Mouse (Mus musculus) embryo, embryonic 9.5 days (tissue): ENCODE results near the gene Klhl7.
A peak's percentile ranks its signal among the peaks of the same experiment; 100 is the strongest.
"Not testable (repeated sequence)": the region's sequence is repeated elsewhere in the genome, so short reads cannot be mapped to it uniquely, and the experiment has no call there.

Experiments
- DNase-seq: peaks from one replicate; pipeline ENCODE4 v3.0.0-alpha.2; 2017; ENCODE audit errors: extremely low spot score

The Klhl7 gene

DNA sequence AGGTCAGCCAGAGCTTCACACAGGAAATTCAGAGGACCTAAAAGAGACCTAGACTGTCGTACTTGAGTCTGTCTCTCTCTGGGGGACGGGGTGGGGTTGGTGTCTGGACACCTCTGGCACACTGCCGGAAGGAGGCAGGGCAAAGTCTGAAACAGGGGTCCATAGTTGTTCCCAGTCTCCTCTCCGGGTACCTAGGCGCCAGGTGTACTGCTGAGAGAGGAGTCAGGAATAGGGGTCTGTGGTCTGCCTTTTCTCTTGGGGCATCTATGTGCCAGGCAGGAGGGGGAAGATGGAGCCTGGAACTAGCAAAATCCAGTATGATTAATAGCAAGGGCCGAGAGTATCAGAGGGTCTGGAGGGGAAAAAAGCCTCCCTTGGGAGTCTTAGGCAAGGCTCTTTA is 5.0 kb upstream of the Klhl7 start:
- no peak for DNase-seq

DNA sequence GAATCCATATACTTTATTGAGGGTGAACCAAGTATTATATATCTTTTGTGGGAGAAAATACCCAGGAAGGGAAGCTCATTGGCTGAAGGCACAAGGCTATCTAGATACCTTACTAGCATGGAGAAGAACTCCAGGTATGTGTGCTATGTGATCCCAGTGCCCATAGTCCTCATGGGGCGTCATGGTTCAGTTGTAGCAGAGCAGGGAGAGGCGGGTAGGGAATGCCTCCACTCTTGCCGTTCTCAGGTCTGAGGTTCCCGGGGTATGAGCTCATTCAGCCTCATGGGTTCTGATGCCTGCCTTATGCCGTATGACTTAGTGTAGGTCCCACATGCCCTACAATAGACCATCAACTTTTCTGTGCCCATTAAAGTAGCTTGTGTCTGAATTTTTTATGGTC is 4.5 kb upstream of the Klhl7 start:
- no peak for DNase-seq

DNA sequence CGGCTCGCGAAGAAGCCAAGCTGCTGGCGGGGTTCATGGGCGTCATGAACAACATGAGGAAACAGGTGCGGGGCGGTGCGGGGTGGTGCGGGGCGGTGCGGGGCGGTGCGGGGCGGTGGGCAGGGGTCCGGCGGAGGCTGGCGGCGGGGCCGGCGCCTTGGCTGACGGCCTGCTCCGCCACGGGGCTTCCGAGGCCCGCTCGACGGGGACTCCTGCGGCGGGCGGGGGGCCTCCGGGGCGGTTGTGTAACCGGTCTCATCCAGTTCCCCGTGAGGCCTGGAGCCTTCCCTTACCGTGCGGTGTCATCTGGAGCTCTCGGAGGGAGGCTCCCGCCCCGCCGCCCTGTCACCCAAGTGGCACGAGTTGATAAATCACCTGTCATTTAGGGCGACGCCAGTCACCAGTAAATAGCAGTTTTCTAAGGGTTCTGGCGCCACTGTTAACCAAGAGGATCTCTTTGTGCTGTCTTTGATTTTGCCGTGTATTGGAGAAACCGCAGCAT is 456 bp downstream of the Klhl7 start:
- DNase-seq = peak; percentile 77

DNA sequence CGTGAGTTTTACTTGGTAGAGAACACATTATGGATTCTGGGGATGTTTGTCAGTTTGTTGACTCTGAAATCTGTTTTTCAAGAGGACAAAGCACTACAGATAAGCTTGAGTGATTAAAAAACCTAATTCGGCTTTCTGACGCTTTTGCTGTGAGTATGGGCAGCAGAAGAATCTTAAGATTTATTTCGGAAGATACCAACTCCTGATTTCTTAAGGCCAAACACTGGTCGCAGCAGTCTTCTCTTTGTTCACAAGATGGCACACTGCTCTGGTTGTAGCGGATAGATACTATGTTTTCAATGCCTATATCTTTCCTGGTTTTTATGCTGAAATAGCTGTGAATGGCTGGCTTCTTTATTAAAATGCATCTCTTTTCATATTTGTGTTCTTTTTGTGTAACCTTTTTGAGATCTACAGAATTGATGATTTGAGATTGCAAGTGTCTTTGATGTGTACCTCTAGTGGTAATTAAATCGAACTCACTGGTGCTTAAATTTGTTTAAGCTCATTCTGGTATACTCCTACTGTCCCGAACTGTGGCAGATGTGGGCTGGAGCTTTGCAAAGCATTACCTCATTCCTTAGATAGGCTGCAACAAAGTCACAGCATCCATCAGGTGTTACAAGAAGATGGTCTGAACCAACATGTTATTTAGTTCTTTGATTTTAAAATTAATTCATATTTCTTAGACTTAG is 1.2 kb downstream of the Klhl7 start:
- DNase-seq = peak; percentile 45

DNA sequence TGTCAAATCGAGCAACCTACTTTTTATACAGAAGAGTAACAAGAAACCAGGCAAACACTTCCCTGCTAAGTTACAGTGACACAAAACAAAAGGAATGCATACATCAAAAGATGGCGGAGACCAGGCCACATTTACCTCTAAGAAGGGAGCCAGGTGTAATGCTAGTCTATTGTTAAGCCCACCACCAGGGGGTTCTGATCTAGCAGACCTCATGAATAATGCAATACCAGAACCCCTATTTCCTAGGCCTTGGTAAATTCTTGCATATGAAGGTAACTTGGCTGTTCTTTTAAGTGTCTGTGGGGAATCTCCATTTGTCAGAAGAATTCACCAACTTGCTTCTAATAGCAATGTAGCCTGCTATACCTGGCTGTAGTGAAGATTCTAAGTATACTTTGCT is 2.8 kb downstream of the Klhl7 start:
- not testable (repeated sequence) for DNase-seq

DNA sequence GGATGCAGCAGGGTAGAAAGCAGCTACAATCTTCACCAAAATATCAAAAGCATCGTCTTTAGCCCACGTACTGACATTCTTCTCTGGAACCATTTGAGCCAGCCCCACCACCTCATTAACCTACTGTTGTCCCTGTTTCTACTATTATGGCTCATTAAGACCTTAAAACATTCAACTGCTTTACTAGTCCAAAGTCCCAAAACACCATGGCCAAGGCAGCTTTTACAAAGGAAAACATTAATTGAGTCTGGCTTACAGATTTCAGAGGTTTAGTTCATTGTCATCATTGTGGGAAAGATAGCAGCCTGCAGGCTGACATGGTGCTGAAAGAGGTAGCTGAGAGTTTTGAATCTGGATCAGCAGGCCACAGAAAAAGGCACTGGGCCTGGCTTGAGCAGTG is 3.4 kb downstream of the Klhl7 start:
- DNase-seq = no peak

DNA sequence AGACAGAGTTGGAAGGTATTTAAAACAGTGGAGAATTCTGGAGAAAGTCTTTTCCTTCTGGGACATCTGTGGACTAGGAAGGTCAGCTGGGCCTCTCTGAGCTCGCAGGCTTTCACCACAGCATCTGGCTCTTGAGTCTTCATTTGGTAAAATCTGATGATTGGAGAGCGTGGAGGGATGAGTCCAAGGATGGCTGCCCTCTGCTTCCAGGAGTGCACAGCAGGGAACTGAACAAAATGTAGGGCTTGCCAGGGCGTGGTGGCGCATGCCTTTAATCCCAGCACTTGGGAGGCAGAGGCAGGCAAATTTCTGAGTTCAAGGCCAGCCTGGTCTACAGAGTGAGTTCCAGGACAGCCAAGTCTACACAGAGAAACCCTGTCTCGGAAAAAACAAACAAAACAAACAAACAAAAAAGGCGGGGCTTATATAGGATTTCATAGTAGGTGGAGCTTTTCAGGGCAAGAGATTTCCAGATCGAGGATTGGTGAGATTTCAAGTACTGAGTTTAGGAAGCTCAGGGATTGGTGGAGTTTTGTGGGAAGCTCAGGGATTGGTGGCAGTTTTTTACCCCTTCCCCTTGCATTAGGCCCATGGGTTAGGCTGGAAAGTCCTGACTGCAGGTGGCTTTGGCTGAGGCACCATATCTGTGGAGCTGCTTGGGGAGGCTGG is 6.8 kb downstream of the Klhl7 start:
- DNase-seq = no peak

DNA sequence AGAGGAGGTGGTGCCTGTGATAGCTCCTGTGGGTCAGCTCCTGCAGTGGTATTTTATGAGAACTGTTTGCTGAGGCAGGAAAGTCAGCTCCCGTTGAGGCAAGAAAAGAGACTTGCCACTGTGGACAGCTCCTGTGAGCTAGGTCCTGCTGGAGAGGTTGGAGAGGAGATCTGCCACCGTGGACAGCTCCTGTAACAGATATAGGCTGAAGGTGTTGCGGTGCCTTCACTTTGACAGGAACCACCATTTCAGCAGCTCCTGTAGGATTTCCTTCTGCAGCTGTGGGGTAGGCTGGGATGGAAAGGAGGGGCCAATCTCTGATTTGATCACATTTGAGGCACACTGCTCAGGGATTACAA is 7.3 kb downstream of the Klhl7 start:
- DNase-seq = no peak

DNA sequence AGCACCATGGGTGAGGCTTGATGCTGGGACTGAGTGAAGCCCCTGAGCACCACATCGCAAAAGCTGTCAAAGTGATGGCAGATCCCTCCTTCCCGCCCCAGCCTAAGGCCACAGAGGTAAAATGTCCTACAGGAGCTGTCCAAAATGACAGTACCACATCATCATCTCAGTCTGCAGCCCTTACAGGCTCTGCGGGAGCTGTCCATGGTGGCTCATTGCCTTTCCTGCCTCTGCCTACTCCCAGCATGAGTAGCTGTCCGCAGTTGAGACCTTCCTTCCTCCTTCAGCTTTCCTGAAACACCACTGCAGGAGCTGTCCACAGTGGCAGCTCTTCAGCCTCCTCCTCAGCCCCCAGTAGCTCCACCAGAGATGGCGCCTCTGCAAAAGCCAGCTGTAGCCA is 9.7 kb downstream of the Klhl7 start:
- peak; percentile 34 for DNase-seq

DNA sequence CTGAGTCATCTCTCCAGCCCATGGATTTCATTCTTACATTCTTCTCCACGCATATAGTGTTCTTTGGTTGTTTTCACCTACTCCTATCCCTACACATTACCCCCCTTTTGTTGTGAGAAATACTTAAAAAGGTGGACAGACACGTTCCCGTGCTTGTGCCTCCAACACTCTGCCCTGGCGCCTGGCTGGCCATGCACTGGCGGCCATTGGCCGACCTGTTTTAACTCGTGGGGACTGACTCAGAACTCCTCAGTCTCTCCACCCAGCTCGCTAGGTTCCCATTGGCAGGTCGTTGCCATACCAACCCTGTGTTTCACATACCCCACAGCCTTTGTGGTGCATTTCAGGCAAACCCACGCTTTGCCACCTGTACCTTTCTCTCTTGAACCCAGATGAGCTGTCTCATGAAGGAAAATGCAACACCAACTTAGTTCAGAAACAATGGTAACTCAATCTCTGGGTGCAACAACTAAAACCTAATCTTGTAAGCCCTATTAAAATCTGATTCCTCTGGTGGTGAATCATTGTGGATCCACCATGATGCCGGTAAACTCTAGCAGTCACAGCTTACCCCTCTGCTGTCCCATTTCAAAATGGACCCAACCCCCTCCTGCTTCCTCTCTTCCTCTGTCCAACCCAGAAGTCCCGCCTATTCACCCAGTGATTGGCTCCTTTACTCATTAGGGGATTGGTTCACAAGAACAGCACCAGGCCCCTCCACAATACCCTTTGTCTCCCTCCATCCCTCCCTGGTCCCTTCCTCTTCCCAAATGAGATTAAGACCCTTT is 11.9 kb downstream of the Klhl7 start:
- DNase-seq = no peak

DNA sequence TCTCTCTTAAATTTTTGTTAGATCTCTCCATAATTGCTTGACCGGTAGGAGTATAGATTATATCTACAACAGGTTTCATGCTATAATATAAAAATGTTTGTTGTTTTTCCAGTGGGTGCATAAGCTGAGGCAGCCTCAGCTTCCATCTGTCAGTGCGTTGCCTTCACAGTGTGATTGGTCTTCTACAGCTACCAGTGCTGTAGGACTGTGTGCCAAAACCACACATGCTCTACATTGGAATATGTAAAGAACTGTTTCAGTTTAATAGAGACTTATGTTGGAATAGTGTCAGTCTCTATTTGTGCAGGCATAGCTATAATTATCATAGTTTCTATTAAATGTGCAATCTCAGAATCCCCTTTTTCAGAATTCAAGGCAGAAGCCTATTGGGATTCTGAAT is 21.8 kb downstream of the Klhl7 start:
- no peak for DNase-seq

DNA sequence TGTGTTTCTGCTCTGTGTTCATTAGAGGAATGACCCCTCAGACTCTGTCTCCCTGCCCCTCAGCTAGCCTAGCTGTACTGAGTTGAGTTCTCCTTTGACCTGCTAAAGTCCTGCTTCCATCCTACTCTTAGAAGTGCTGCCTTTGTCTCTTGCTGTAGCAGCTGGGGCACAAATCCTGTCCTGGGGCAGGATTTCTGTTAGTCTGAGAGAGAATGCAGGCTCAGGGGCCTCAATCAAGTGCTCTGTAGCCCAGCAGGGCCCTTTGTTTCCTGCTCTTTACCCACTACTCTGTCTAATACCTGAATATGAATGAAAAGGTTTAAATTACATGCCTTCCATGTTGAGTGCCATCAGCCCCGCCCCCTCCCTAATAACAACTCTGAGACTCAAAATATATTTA is 23.8 kb downstream of the Klhl7 start:
- peak; percentile 20 for DNase-seq

DNA sequence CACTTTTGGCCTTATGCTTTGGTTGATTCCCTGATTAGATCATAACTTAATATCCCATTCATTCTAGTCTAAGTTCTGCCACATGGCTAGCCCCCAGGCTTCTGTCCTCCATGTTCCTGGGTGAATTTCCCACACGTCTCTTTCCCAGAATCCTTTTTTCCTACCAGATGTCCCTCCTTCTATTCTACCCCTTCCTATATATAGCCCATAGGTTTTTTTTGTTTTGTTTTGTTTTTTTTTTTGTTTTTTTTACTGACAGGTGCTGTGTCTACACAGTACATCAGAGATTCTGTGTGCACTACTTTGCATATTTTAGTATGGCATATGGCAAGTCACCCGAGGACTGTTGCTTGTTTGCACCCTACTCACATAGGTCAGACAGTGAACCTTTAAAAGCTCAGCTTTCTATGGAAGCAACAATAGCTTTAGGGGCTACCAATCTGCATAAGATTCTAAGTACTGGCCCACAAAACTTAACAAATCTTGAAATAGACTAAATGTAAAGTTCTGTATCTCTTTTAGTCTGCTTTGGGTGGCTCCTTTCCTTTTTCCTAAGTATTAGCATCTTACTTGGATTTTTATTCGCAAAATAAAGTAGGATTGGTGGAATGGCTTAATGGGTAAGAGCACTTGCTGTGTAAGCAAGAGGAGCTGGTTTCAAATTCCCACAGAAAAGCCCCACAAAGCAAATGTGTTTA is 24.3 kb downstream of the Klhl7 start:
- DNase-seq = peak; percentile 5

DNA sequence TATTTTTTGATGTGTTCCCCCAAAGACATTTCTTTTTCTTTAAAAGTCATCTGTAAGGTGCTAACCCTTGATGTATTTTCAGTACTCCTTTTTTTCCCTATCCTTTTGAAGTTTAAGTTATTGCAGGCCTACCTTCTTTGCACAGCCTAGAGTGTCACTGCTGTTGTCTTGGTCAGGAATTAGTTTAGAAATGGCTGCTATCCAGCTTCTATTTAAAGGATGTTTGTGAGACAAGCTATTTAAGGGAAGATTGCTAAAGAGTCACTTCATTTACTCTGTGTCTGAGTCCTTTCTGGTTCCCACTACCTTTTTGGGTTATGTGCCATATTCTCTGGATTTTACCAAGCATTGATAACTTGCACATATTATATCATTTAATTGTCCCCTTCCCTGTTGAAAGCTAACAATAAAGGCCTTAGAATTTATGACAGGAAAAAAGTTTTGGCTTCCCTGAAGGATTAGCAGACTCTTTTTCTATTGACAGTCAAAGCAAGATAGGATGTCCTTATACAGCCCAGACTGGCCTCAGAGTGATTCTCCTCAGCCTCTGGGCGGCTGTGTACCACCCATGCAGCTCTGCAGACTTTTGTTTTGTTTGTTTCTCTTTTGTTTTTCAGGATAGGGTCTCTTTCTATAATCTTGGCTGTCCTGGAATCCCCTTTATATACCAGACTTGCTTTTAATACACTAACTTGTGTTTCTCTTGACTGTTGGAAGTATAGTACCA is 25.7 kb downstream of the Klhl7 start:
- no peak for DNase-seq

DNA sequence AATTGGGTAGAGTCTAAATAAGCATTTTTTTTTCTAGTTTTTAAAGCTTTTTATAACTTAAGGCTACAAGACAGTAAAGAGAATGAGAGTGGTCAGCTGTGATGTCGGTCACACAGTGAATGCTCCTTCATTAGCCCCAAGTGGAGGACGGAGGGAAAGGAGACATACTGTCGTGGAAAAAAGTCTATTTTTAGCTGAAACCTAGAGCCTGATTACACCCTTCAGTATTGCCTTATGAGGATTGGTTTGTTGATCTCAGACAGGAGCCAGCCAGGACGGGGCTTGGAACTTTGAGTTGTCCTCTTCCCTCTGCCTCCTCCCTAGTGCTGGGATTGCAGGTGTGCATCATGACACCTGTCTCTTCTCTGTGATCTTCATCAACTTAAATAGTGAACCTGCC is 26.6 kb downstream of the Klhl7 start:
- no peak for DNase-seq

DNA sequence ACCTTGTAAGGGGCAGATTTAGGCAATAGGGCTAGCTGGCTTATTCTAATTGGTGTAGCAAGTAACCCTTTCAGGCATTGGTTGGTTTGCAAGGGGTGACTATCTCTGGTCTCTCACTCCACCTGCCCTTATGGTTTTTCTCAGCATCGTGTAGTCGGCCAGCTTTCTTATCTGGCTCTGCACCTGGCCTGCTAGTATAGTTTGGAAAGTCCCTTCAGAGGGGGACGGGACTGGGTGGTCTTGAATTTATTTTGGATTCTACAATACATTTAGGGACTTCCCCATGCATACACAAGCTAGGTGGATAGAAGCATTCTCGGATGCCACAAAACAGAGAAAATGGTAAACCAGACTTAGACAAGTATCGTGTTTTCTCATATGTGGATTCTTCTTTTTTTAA is 46.6 kb downstream of the Klhl7 start:
- DNase-seq = no peak

DNA sequence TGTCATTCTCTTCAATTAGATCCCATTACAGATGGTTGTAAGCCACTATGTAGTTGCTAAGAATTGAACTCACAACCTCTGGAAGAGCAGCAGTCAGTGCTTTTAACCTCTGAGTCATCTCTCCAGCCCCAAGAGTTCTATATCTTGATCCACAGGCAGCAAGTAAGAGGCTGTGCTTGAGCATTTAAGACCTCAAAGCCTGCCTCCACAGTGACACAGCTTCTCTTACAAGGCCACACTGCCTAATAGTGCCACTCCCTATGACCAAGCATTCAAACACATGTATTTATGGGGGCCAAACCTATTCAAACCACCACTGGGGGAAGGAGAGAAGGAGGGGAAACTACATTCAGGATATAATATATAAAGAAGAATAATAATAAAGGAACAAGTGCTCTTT is 51.8 kb downstream of the Klhl7 start:
- no peak for DNase-seq

DNA sequence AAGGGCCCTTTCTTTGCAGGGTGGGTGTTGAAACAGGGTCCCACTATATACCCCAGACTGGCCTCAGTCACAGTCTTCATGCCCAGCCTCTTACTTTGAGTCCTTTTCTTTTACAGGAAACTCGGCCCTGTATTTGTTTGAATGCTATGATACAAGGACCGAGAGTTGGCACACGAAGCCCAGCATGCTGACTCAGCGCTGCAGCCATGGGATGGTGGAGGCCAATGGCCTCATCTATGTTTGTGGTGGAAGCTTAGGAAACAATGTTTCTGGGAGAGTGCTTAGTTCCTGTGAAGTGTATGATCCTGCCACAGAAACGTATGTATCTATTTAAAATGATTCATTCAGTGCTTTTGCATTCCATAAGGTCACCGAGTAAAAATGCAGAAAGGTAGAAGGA is 56.4 kb downstream of the Klhl7 start:
- DNase-seq = no peak

DNA sequence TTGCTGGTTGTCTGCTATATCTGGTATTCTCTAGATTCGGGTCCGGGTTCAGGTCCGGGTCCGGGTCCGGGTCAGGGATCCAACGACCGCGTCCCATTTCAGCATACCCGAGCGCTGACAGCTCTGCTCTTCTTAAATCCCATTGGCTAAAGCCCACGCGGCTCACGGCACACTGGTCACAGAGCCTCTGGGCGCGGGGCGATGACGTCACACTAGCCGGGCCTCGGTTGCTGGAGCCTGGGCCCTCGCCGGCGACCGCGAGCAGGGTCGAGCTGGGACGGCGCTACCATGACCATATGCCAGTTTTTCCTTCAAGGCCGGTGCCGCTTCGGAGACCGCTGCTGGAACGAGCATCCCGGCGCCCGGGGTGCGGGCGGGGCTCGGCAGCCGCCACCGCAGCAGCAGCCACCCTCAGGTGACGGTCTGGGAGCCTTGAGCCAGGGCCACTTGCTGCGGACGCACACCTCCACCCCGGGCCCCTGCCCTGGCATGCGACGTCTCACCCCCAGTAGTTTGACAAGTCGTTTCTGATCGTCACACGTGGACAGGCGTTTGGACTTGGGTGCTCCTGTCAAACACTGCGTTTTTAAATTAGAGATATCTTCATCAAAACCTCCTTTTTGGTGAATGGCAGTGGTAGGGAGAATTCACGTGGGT is 64.5 kb downstream of the Klhl7 start, which contains the start of gene Nupl2:
TSS of gene Nupl2 (plus strand) at position 175 of the 657 bp plus-strand sequence.
- DNase-seq = peak; percentile 96

DNA sequence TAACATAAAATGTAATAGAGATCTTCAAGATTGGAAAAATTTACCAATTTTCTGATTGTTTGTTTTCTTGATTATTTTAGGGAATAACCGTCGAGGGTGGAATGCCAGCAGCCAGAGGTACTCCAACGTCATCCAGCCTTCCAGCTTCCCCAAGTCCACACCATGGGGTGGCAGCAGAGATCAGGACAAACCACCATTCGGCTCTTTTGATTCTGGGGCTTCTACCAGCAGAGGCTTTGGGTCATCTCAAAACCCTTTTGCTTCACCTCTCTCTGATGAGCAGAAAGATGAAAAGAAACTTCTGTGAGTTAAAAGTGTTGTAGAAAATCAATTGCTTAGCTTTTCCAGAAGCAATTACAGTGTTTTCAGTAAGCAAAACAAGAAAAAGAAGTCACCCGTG is 66.9 kb downstream of the Klhl7 start:
- DNase-seq = peak; percentile 2

DNA sequence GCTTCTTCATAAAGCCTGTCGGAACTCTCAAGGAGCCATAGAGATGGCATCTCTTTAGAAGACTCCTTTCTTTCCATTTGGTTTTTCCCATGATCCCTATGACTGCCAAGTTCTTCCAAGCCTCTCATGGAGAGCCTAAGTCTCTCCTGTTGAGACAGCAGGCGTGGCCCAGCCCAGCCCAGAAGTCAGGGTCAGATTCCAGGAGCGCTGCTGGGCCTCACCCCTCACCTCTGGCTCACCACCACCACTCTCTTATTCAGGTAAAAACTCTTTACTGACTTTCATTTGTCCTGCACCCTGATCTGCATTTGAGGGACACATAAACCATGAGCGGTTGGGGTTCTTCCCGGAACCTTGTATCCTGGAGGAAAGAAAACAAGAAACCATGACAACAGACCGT is 69.5 kb downstream of the Klhl7 start:
- no peak for DNase-seq
